Mouse (Mus musculus) urinary bladder, adult 2 months (tissue): ENCODE data around the gene Ccdc86. TPM values are rescaled to one million over a fixed set of nuclear protein-coding genes. Genes with fewer than 3 reads are reported as not detected.

Source experiments
- DNase-seq: peaks from one replicate; pipeline ENCODE4 v3.0.0; 2022; ENCODE audit warnings: low spot score
- polyA plus RNA-seq: library from polyadenylated mRNA; depleted of rRNA; stranded (reverse); fragments of >200 nt; gene quantifications from 2 replicates; pipeline ENCODE4 v1.2.3, GENCODE M21; 2012

The Ccdc86 gene
- polyA plus RNA-seq, 1 experiment: 7.9 TPM

DNA sequence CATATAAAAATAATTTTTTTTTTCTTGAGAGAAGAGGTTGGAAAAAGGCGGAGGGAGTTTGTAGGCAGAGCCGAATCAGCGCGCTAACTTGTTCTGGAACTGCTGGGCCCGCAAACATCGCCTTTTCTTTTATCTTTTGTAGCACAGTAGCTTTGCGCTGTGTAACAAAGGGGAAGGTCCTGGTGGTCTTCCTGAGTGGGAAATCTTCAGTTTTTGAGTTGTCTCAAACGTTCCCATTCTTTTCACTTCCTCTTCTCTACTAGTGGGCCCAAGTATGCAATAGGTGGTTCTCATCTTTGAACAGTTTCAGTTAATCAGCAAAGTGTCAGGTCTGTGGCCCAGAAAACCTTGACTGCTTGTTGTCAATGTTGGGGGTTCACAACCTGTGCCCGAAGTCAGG, 492 bp upstream of the Ccdc86 start:
- no peak for DNase-seq

DNA sequence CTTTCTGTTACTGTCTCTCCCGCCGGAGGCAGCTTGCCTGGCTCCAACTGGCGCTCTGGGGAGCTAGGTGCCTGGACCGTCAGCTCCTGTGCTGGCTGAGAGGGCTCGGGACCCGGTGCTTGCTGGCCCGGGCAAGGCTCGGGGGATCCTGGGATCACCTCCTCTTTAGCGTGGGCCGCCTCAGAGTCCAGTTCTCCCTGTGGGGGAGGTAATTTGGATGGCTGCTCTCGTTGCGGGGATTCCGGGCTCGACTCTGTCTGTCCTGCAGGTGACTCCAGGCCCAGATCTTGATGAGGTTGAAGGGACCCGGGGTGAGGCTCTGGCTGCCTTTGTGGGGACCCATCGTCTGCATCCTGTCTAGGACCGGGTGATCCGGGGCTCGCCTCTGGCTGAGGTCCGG, 650 bp downstream of the Ccdc86 start:
- DNase-seq: no peak

DNA sequence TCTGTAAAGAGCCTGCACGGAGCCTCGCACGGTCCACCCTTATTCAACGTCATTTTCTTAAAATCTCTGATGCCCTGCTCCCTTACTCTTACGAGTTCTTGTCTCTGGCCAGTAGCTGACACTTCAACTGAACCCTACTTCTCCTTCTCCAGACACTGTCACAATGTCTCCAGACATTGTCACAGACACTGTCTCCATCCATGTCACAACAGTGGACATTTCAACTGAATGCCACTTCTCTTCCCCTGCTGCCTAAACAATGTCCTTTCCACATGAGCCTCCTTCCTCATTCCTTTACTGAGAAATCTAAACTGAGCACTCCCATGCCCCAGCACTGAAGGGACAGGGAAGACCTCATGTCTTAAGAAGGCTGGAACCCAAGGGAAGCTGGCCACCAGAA, 1.8 kb downstream of the Ccdc86 start:
- DNase-seq: no peak

DNA sequence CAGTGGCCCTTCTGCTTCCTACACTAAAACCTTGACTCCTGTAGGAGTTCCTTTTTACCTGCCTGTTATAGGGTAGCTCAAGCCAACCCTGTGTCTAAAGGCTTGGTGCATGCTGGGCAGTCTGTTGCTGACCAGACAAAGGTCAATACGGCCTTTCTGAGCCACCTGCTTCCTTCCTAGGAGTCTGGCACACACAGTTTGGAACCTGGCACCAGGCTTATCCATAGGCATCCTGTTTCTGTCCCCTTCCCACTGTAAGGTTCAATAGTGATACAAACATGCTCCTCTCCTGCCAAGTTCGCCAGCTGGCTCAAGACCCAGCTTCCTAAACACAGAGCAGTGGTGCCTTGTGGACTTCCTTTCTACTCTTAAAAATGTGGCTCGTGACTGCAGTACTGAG, 2.6 kb downstream of the Ccdc86 start:
- no peak for DNase-seq

DNA sequence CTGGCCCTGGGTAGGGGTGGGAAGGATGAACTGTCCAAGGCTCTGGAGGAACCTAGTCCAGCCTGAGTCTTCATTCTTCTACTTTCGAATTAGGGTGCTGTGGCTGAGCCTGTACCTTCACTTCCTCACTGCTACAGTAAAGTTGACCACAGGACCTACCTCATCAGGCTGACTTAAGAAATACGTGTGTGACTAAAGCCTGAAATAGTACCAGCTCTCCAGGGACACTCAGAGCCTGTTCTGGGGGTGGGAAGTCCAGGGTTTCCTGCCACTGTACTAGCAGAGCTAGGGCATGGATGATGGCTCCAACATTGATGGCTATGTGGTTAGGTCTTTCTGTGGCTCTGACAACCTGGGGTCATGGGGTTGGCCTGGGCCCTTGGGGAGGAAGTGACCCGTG, 5.1 kb downstream of the Ccdc86 start:
- no peak for DNase-seq

- no peak for DNase-seq
Measured at GRCm38 (mm10) chr19:10940801-10941457, 8.1 kb downstream of the Ccdc86 start.

GRCm38 (mm10) chr19:10940097-10940800, 8.8 kb downstream of the Ccdc86 start:
- peak; percentile 47 for DNase-seq

DNA sequence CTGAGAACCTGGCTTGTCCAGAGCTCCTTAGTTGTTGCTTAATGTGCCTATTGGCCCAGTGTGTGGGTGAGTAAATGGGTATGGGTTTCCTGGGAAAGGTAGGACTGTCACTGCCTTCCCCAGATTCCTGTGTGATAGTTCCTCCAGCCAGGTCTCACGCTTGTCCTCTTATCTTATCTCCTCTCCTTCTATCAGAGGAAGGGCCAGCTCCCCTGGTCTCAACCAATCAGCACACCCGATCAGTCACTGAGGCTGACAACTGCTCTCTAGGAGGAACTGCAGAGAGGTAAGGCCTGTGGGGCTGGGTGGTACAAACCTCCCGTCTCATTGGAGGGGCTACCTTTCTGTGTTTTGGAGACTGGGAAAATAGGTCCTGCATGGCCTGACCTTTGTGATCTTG, 10.3 kb downstream of the Ccdc86 start:
- no peak for DNase-seq

- no peak for DNase-seq
Measured at GRCm38 (mm10) chr19:10937110-10937563, 11.9 kb downstream of the Ccdc86 start, which contains the start of gene Ptgdr2. TSS of gene Ptgdr2 (plus strand) at chr19:10937160.

DNA sequence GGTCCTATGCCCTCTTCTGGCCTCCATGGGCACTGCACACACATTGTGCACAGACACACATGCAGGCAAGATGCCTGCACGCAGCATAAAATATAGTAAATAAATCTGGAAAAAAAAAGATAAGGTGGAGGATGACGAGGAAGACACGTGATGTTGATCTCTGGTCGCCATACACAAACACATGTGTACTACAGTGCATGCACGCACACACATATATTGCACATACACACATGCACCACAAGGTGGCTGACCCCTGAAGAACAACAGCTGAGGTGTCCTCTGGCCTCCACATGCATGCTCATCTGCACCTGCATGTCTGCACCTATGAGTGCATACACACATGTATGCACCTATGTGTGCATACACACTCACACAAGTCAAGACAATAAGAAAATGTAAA, 13.0 kb downstream of the Ccdc86 start:
- DNase-seq: no peak

DNA sequence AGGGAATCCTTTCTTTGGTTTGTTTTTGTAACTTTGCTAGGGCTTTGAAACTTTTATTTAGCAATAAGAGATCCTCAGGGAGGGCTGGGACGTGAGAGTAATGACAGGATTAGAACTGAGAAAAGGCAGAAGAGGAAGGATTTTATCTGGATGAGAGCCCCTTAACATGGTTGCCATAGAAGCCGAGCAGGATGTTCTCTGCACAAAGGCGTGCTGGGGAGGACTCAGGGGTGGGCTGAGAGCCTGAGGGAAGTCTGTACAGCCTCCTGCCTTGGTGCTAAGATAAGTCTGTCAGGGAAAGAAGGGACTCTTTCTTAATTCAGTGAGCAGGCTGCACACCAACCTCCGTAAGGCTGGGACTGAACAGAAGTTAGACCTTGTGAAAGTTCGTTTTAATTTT, 14.0 kb downstream of the Ccdc86 start:
- no peak for DNase-seq

- no peak for DNase-seq
Measured at GRCm38 (mm10) chr19:10930641-10931040, 18.4 kb downstream of the Ccdc86 start.

DNA sequence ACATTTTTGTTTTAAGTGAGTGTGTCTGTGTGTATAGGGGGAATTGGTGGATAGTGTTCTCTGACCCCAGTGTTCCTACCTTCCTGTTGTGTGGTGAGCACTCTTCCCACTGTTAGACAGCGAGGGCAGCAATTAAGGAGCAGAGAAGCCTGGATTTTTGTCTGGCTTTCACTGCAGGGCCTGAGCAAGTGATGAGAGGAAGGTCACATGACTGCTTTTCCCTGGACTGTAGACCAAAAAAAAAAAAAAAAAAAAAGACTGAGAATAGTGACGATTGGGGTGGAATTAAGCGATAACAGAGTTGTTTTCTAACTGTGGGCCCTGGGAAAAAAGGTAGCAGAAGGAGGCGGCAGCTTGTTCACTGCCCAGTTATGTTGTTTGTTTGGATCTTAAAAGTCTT, 22.4 kb downstream of the Ccdc86 start:
- DNase-seq: no peak

- no peak for DNase-seq
Measured at GRCm38 (mm10) chr19:10926123-10926621, 22.9 kb downstream of the Ccdc86 start.

- DNase-seq: no peak
Measured at GRCm38 (mm10) chr19:10924220-10924619, 24.8 kb downstream of the Ccdc86 start.

DNA sequence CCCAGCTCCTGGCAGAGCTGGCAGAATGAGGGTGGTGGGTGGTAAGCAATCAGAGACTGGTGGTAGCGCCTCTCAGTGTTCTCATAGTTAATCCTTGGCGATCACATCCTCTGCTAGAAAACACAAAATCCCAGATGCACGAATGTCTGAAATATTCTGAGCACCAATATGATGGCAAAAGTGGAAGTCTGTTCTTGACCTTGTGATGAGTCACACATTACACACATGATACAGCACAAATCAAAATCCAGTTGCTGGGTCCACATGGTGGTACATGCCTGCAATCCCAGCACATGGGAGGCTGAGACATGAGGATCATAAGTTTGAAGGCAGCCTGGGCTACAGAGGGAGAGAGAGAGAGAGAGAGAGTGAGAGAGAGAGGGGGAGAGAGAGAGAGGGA, 28.0 kb downstream of the Ccdc86 start:
- DNase-seq: no peak

GRCm38 (mm10) chr19:10920532-10920931, 28.5 kb downstream of the Ccdc86 start, which contains the start of gene Zp1:
TSS of gene Zp1 (minus strand) at chr19:10920632.
- DNase-seq: no peak

DNA sequence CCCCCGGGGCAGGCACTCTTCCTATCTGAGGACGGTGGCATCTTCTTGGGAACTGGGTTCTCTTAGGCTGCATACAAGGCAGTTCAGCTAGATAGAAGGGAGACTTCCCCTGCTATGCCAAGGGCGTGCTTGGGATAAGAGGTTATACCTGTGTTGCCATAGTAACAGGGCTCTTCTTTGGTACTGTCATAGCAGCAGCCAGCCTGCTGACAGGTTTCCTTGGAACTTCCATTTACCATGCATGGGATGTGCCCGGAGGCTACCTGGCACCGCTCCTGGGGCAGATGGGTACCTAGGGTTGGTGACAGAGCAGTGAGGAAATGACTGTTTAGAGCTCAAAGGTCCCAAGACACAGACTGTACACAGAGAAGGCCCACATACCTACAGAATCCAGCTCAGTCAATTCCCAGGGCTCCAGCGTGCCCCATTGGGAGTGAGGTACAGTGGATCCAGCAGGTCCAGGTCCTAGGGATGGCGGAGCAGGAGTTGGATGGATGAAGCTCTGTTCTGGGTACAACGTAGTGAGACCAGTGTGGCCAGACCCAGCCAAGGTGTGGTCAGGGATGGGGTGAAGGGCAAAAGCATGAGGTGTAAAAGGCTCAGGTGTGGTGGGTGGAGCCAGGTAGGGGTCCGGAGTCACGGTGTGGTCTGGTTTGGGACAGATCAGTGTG, 30.6 kb downstream of the Ccdc86 start:
- no peak for DNase-seq

GRCm38 (mm10) chr19:10916506-10916905, 32.6 kb downstream of the Ccdc86 start:
- no peak for DNase-seq

GRCm38 (mm10) chr19:10914870-10915269, 34.2 kb downstream of the Ccdc86 start:
- DNase-seq: no peak

GRCm38 (mm10) chr19:10914291-10914690, 34.8 kb downstream of the Ccdc86 start:
- no peak for DNase-seq

DNA sequence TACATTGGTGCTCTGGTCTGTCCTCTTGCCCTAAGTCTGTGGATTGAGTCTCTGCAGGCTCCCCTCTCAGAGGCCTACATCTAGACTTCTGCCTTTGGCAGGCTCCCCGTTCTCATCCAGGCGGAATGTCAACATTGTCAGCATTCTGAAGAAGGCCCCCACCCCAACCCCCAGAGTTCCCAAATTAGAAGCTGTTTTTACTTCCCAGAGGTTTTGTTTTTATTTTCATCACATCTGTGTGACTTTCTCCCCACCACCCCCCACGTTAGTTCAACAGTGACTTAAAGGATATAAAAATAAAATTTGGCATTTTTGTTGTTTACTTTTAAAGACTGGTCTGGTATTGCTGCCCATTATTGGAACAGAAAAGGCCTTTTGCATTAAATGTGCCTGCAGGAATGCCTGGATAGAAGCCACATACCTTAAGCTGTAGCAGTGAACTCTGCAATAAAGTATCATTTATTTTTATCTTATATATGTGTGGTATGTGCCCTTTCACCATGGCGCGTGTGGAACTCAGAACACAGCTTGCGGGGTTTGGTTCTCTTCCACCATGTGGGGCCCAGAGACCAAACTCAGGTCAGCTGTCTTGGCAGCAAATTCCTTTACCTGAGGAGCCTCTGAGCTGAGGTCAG, 39.9 kb downstream of the Ccdc86 start:
- DNase-seq: no peak
